Mouse (Mus musculus): ENCODE data around the gene Lin52. TPM values are rescaled to one million over a fixed set of nuclear protein-coding genes. Genes with fewer than 3 reads are reported as not detected.

Lin52 gene
- polyA plus RNA-seq, 1 experiment = 13.7 TPM

DNA sequence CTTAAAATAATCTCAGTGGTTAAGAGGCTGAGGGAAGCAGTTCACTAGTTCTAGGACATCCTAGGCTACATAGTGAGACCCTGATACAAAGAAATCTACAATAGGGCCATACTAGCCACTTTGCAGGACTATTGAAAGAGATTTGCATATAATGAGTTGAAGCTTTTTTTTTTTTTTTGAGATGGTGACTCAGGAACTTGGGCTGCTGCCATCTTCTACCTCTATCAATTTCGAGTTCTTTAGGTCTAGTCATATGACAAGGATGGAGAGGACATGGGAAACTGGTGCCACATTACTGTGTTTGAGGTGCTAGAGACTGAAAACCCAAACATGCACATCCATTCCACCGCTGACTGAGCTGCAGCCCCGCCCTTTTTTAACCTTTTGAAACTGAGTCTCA lies 27.2 kb upstream of the Lin52 start:
- Histone ChIP-seq H3K27ac (ENCODE audit: insufficient read depth, low read depth, low read length) (no peak overlapping the region), H3K4me3 (ENCODE audit: insufficient read depth, low read length) (no peak overlapping the region), H3K4me1 (ENCODE audit: control insufficient read depth, insufficient read depth, low read length) (peaks cover 2% of the 10 kb centered on the region; the same call in 1 of the 2 replicates)
- TF ChIP-seq POLR2A (IDR thresholded peaks at IDR 0.05; ENCODE audit: borderline replicate concordance, low read depth, low read length) (no peak), CTCF (IDR thresholded peaks at IDR 0.05; ENCODE audit: low read depth, low read length) (no peak)

DNA sequence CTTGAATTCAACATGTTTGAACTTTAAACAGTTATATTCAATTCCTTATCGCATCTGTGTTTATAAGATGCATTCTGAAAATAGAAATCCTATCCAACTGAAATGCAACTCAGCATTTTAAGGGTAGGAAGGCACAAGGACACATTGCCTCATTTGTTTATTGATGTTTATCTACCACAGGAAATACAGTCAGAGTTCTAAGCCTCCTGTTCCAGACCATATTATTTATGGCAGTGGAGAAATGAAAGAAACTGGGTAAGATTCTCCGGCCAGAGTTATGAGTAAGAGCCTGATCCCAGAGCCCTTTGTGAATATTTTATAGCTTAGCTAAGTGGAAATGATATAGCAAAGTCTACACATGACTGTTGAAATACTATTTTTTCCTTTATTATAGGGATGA lies 21.4 kb upstream of the Lin52 start:
- Histone ChIP-seq H3K27ac (ENCODE audit: insufficient read depth, low read depth, low read length) (no peak overlapping the region), H3K4me1 (ENCODE audit: control insufficient read depth, insufficient read depth, low read length) (peaks cover 2% of the 10 kb centered on the region; the same call in 1 of the 2 replicates), H3K4me3 (ENCODE audit: insufficient read depth, low read length) (no peak overlapping the region)
- TF ChIP-seq POLR2A (IDR thresholded peaks at IDR 0.05; ENCODE audit: borderline replicate concordance, low read depth, low read length) = no peak
- no peak for TF ChIP-seq CTCF (IDR thresholded peaks at IDR 0.05; ENCODE audit: low read depth, low read length)

DNA sequence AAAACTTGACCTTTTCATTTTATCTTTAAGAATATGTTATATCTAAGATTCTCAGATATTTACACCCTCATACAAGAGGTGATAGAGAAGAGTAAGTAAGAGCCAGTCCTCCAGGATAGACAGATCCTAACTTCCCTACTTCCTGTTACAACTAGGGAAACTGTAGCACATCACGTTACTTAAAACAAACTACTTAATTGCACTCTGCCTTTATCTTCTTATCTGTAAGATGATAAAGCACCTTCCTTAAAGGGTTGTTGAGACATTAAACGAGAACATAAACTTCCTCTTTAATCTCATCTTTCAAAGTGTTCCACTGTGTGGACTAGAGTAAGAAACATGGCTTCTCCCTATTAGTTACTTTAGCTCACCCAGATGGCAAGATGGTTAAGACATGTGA lies 12.5 kb upstream of the Lin52 start:
- no peak overlapping the region for H3K27ac ChIP-seq (ENCODE audit: insufficient read depth, low read depth, low read length)
- no peak for TF ChIP-seq CTCF (IDR thresholded peaks at IDR 0.05; ENCODE audit: low read depth, low read length)
- H3K4me3 ChIP-seq (ENCODE audit: insufficient read depth, low read length) = no peak overlapping the region
- H3K4me1 ChIP-seq (ENCODE audit: control insufficient read depth, insufficient read depth, low read length) = no peaks in the 10 kb centered on the region

DNA sequence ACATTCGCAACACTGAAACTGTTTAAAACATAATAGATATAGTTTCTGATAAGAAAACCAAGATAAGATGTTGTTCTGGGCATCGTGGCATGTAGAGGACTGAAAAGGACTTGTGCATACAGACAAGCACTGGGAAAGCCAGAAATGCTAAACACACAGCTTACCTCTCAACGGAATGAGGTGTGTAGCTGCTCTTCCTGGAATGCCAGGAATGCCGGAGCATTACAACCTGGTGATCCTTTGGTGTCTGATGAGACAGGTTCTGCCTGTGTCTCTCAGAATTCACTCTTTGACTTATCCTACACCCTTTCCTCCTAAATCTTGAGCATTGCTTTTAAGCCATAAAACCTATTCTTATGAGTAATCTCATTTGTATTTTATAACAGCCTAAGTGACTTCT lies 8.7 kb upstream of the Lin52 start:
- no peaks in the 10 kb centered on the region for H3K4me1 ChIP-seq (ENCODE audit: control insufficient read depth, insufficient read depth, low read length)
- TF ChIP-seq CTCF (IDR thresholded peaks at IDR 0.05; ENCODE audit: low read depth, low read length) (no peak), POLR2A (IDR thresholded peaks at IDR 0.05; ENCODE audit: borderline replicate concordance, low read depth, low read length) (no peak)
- H3K27ac ChIP-seq (ENCODE audit: insufficient read depth, low read depth, low read length) = no peak overlapping the region
- no peak overlapping the region for H3K4me3 ChIP-seq (ENCODE audit: insufficient read depth, low read length)

DNA sequence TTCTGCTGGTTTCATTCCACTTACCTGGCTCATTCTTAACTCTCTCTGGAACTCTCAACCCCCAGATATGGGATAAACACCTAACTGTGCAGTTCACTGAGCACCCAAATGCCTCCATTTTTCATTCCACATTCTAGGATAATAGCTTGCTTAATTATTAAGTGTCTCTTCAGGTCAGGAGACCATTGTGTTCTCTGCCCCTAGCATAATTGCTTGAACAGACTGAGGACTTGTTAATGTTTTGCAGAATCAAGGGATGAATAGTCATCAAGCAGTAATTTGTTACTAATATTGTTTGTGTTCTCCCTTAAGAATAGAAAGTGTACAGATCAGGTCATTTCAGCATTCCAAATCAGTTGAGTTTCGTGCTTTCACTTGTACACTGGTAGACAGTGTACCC lies 3.8 kb upstream of the Lin52 start:
- Histone ChIP-seq H3K4me3 (ENCODE audit: insufficient read depth, low read length) (no peak overlapping the region), H3K4me1 (ENCODE audit: control insufficient read depth, insufficient read depth, low read length) (peaks cover 4% of the 10 kb centered on the region), H3K27ac (ENCODE audit: insufficient read depth, low read depth, low read length) (no peak overlapping the region)
- TF ChIP-seq CTCF (IDR thresholded peaks at IDR 0.05; ENCODE audit: low read depth, low read length) (no peak), POLR2A (IDR thresholded peaks at IDR 0.05; ENCODE audit: borderline replicate concordance, low read depth, low read length) (no peak)

DNA sequence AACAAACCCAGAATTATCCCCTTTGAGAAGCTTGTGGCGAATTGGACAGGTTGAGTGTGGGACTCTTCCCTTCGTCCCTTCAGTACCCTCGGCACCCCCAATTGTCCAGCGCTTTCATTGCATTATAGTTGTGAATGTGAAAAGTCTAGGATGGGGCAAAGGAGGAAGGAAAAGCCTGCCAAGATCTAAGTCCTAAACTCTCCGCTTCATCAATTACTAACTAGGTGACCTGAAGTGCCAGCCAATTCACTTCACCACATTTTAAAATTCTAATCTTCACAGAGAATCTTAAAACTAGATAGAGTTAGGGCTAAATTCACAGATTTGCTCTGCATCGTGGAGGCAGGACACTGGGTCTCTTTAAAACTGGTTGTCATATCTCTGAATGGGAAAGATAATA lies 3.0 kb upstream of the Lin52 start:
- Histone ChIP-seq H3K4me3 (ENCODE audit: insufficient read depth, low read length) (no peak overlapping the region), H3K27ac (ENCODE audit: insufficient read depth, low read depth, low read length) (no peak overlapping the region), H3K4me1 (ENCODE audit: control insufficient read depth, insufficient read depth, low read length) (peaks cover 10% of the 10 kb centered on the region)
- TF ChIP-seq POLR2A (IDR thresholded peaks at IDR 0.05; ENCODE audit: borderline replicate concordance, low read depth, low read length) = no peak

DNA sequence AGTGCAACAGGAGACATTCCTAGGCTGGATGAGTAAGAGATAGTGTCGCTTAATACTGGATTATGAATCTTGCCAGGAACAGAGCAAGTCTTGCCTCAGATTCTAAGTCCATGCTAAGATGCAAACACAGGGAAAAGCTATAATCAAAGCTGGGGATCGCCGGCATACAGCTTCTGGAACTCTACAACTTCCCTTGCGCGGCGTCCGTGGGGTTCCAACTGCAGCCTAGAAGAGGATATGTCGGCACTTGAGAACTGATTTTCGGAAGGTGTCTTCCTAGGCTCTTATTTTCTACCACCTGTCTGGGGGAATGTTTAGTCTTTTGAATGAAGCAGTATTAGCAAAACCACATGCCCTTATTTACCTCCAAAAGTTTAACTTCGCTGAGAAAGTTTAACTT lies 1.3 kb upstream of the Lin52 start:
- TF ChIP-seq CTCF (IDR thresholded peaks at IDR 0.05; ENCODE audit: low read depth, low read length) = no peak
- no peak for TF ChIP-seq POLR2A (IDR thresholded peaks at IDR 0.05; ENCODE audit: borderline replicate concordance, low read depth, low read length)
- Histone ChIP-seq H3K27ac (ENCODE audit: insufficient read depth, low read depth, low read length) (no peak overlapping the region), H3K4me1 (ENCODE audit: control insufficient read depth, insufficient read depth, low read length) (peaks cover 10% of the 10 kb centered on the region), H3K4me3 (ENCODE audit: insufficient read depth, low read length) (peak overlapping the region; percentile 79)

DNA sequence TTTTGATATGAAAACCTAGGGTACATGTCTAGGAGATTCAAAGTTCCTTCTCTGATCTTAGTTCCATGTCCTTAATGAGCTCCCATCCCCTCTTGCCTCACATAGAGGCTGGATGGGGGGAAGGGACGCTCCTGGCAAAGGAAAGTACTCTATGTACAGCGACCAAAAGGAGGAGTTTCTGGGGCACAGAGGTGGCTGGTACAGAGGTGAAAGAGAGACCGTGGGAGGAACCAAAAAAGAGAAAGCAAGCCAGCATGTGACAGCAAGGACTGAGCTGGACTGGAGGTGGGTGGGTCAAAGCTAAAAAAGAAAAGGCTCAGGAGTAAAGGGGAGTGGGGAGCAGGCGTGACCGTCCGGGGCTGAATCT lies 888 bp upstream of the Lin52 start:
- H3K4me1 ChIP-seq (ENCODE audit: control insufficient read depth, insufficient read depth, low read length) = peaks cover 10% of the 10 kb centered on the region
- H3K27ac ChIP-seq (ENCODE audit: insufficient read depth, low read depth, low read length) = peak overlapping the region; percentile 8; the same call in 1 of the 2 replicates
- TF ChIP-seq POLR2A (IDR thresholded peaks at IDR 0.05; ENCODE audit: borderline replicate concordance, low read depth, low read length) (no peak), CTCF (IDR thresholded peaks at IDR 0.05; ENCODE audit: low read depth, low read length) (no peak)
- H3K4me3 ChIP-seq (ENCODE audit: insufficient read depth, low read length) = peak overlapping the region; percentile 79

DNA sequence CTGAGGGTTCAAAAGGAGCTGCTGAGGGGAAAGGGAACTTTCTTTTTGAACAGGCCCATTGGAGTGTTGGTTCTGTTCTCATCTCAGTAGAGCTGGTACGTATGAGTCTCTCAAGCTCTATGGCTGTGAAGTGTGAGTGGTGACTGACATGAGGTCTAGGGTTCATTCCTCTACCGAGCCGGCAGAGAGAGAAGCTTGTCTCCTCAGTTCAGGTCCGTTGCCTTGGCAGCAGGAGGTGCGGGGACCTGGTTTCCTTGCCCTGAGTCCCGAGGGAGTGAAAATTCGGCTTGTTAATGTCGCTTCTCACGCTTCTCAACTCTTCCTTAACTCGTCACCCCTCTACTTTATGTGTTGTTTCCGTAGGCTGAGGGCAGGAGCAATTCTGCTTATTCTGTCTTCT lies 579 bp downstream of the Lin52 start:
- Histone ChIP-seq H3K4me1 (ENCODE audit: control insufficient read depth, insufficient read depth, low read length) (peaks cover 10% of the 10 kb centered on the region), H3K27ac (ENCODE audit: insufficient read depth, low read depth, low read length) (peak overlapping the region; percentile 39), H3K4me3 (ENCODE audit: insufficient read depth, low read length) (peak overlapping the region; percentile 80)
- TF ChIP-seq POLR2A (IDR thresholded peaks at IDR 0.05; ENCODE audit: borderline replicate concordance, low read depth, low read length) (no peak), CTCF (IDR thresholded peaks at IDR 0.05; ENCODE audit: low read depth, low read length) (no peak)

DNA sequence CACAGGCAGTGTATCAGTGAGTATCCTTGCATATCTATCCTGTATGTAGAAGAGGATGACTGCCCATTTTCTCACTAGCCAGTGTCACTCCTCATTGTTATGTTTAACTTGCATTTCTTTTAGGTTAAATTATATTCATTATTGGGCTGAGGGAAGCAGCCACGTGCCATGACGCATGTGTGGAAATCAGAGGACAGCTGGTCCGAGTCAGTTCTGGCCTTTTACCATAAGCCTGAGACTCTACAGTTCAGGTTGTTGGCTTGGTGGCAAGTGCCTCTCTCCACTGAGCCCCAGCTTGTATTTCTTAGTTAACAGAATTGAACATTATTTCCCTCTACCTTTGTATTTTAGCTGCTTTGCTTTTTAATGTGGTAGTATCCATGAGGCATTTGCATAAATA lies 5.7 kb downstream of the Lin52 start:
- TF ChIP-seq POLR2A (IDR thresholded peaks at IDR 0.05; ENCODE audit: borderline replicate concordance, low read depth, low read length) (no peak), CTCF (IDR thresholded peaks at IDR 0.05; ENCODE audit: low read depth, low read length) (no peak)
- Histone ChIP-seq H3K4me3 (ENCODE audit: insufficient read depth, low read length) (no peak overlapping the region), H3K27ac (ENCODE audit: insufficient read depth, low read depth, low read length) (no peak overlapping the region), H3K4me1 (ENCODE audit: control insufficient read depth, insufficient read depth, low read length) (peaks cover 8% of the 10 kb centered on the region)

DNA sequence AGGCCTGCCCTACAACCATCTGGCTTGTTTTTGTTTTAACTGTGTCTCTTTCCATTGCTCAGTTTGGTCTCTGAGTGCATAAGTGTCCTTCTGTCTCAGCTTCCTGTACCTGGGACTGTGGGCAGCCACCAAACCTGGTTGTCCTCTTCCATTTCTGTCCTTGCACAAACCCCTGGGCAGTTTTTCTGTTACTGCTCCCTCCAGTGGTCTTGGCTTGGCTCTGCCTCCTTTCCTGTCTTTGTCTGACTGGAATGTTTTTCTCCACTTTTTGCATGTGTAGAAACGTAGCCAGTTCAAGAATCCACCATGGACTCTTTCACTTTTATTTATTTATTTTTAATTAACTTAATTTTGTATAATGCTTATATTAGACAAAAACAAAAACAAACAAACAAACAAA lies 8.6 kb downstream of the Lin52 start:
- no peak overlapping the region for H3K4me3 ChIP-seq (ENCODE audit: insufficient read depth, low read length)
- TF ChIP-seq CTCF (IDR thresholded peaks at IDR 0.05; ENCODE audit: low read depth, low read length) = no peak
- TF ChIP-seq POLR2A (IDR thresholded peaks at IDR 0.05; ENCODE audit: borderline replicate concordance, low read depth, low read length) = no peak
- H3K4me1 ChIP-seq (ENCODE audit: control insufficient read depth, insufficient read depth, low read length) = peaks cover 3% of the 10 kb centered on the region; the same call in 1 of the 2 replicates
- H3K27ac ChIP-seq (ENCODE audit: insufficient read depth, low read depth, low read length) = no peak overlapping the region

All from bone marrow macrophage, adult 2 months (primary cell).